Mouse (Mus musculus): ENCODE measurements at regions not wholly inside any gene's neighbourhood (a gene's known extent, or its start where the extent isn't known, plus 50 kb on each side); places are given as distances from the start of the nearest gene placed in this dataset.

DNA sequence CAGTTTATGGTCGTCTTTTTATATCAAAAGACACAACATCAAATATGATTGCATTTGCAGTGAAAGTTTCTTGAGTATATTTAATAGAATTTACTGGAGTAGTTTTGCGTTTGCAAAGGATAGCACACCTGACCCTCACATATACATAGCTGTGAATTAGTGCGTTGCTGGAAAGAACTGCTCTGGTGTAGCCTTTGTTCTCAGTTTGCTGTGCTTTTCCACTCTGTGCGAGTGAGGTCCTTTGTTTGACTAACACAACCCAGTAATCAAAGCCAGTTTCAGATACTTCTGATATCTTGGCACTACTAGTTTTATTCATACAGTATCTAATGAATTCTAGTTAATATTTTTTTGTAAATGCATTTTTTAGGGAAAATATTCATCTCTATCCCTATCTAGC lies 84.7 kb downstream of the Trim52 start:
- intact Hi-C loops (cut with DNase I), result no loop called here

DNA sequence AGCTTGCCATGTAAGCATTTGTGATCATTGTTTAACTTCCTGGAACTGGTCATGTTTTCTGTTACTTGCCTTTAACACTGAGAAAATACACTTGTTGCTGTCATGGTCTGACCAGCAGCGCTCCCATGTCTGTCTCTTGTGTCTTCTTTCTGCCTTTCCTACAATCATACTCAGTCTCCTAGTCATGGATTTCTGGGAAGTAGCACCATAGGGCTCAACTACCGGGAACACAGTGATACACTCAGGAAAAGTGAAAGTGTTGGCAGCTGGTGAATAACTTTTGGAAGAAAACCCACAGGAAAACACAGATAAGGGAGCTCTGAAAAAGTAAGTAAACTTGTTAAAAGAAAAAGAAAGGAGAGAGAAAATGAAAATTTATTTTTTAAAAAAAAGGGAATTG lies 87.6 kb downstream of the Trim52 start:
- no peak for DNase-seq (ENCODE audit: low spot score in 2 of 2)
- intact Hi-C loops (cut with DNase I), result no loop called here

More for the DNA sequence above, 84.7 kb downstream of the Trim52 start:
- DNase-seq (ENCODE audit: low spot score in 2 of 2), result no peak

DNA sequence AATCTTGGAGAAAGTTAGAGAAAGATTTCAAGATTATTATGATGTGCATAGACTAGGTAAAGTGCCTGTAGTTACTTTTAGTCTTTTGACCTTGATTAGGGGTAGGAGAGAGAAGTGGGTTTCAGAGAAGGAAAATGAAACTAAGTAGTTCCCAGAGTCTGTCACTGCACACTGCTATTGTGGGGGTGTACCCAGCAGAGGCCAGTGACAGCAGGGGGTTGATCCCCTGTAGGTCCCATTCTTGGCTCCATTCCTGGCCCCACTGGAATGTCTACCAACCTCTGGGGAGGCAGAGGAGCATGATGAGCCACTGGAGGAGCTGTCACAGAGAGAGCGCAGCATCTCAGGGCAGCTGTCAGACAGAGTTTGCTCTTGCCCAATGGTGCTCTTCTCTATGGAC lies 88.1 kb downstream of the Trim52 start:
- no peak for DNase-seq (ENCODE audit: low spot score in 2 of 2)
- intact Hi-C loops (cut with DNase I), result no loop called here

DNA sequence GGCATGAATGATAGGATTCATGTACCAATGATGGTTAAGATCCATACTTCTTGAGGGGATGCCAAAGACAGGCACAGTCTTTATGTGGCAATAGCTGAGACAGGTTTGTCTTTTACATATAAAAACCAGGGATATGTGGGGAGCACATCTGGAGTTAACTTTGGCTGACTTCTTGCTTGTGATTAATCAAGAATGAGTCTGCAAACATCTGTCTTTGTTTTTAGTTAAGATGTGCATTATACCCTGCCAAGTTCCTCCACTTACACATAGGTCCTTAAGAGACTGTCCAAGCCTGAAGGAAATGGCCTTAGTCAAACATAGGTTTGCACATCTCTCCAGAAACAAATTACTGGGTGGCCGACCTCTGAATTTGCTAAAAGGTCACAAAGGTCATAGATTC lies 91.8 kb downstream of the Trim52 start:
- intact Hi-C loops (cut with DNase I), result no loop called here

DNA sequence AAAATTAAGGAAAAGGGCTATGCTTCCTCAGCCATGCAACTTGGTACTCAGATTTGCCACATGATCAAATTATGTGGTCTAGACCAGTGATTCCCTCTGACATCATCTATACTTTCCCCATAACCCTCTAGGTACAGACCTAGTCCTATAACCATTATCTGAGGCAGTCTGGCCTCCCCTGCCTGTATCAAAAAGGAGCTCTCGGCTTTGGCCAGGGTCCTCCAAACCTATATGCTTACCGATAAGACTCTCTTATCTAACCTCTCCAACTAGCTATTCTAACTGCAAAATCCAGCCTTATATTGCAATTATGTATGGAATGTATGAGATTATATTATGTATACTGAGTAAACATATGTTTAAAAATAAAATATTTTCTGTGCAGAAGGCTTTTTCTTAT lies 93.1 kb downstream of the Trim52 start:
- no peak for DNase-seq (ENCODE audit: low spot score in 2 of 2)
- intact Hi-C loops (cut with DNase I), result no loop called here

More for the DNA sequence above, 91.8 kb downstream of the Trim52 start:
- DNase-seq (ENCODE audit: low spot score in 2 of 2), result no peak

DNA sequence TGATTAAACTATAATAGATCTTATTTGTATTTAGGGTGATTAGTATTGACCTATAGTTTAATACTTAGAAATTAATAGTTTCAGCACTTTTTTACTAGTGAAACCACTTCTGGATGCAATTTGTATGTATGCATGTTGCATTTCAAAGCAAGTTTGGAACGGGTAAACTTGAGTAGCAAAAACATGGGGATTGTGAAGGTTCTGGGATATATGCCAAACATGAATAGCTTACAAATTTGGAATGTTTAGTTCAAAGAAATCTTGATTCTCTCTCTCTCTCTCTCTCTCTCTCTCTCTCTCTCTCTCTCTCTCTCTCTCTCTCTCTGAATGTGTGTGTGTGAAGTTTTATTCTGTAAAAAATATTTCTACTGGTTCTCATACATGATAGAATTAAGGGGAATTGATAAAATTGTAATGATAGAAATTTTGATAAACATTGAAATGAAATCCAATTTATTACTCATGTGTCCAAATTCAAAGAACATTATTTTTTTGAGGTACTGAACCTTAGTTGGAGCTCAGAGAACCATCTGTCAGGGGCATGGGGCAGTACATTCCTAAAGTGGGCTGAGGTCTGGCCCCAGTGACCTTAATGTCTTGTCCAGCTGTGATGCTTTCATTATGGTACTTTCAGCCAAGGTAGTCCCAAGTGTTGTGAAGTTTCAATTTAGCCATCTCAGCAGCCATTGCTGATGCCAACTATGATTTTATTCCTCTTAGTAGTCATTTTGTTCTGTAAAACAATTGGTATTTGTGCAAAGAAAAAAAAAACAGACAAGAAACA lies 93.7 kb downstream of the Trim52 start:
- intact Hi-C loops (cut with DNase I), result no loop called here
- DNase-seq (ENCODE audit: low spot score in 2 of 2), result no peak

DNA sequence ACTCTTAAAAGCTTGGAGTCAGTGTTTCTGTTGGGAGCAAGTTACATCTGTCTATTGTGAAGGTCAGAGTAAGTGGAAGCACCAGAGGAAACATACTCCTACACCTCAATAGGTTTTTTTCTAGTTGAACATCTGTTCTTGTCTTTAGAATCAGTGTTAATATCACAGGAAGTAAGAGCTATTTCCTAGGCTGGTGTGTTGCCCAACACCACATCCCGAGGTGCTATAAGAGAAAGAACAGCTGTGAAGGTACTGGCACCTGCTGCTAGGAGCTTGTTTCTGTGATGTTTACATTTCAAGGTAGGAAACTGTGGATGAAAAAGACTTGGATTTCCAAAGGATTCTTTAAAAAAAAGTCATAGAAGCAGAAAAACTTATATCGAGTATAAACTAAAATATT lies 105.1 kb downstream of the Trim52 start:
- intact Hi-C loops (cut with DNase I), result no loop called here

DNA sequence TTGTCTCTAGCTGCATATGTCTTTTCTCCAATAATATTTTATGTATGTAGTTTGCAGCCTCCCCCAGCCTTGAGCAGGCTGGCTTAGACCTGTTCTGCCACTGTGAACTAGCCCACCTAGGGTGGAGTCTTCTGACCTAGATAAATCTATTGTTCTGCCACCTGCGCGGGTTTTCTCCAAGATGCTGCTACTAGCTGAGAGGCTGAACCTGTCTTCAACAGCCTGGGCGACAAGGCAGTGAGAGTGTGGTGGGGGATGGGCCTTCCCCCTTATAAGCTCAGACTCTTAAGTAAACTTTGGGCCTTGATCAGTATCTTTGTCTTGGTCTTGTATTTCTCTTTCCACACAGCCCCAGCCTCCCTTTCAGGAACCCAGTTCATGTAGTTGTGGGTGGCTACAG lies 111.7 kb downstream of the Trim52 start:
- DNase-seq (ENCODE audit: low spot score in 2 of 2), result no peak
- intact Hi-C loops (cut with DNase I), result no loop called here

More for the DNA sequence above, 105.1 kb downstream of the Trim52 start:
- DNase-seq (ENCODE audit: low spot score in 2 of 2), result no peak

DNA sequence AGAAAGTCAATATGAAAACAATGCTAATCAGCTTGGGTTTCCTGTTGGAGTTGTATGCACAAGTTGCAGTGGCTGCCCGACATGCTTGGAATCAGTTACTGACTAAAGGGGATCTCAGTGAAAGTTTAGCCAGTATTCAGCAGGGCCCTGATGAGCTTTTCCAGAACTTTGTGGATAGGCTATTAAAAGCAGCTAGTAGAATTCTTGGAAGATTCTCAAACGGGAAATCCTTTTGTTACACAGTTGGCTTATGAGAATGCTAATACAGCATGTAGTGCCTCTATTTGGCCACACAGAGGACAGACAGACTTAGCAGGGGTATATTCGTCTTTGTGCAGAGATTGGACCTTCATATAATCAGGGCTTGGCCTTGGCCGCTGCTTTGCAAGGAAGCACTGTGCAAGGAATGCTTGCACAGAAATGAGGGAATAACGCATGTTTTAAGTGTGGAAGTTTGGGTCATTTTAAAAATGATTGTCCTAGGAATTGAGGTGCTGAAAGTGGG lies 113.3 kb downstream of the Trim52 start:
- intact Hi-C loops (cut with DNase I), result no loop called here
- DNase-seq (ENCODE audit: low spot score in 2 of 2), result no peak

DNA sequence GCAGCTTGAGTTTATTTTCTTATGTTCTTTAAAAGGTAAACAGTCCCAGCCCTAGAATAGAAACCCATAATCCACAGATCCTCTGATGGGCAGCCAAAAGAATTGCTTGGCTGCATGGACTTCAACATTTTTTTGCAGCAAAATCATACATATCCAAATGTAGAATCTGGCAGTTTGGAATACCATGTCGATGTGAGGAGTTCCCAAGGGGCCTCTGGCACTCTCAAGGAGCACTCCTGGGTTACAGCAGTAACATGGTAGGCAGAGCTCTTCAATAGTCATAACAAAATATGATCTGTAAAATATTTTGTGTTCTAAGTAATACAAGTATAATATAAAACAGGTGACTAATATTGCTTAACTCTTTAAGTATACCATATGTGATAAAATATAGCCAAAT lies 119.4 kb downstream of the Trim52 start:
- no peak for DNase-seq (ENCODE audit: low spot score in 2 of 2)
- intact Hi-C loops (cut with DNase I), result no loop called here

DNA sequence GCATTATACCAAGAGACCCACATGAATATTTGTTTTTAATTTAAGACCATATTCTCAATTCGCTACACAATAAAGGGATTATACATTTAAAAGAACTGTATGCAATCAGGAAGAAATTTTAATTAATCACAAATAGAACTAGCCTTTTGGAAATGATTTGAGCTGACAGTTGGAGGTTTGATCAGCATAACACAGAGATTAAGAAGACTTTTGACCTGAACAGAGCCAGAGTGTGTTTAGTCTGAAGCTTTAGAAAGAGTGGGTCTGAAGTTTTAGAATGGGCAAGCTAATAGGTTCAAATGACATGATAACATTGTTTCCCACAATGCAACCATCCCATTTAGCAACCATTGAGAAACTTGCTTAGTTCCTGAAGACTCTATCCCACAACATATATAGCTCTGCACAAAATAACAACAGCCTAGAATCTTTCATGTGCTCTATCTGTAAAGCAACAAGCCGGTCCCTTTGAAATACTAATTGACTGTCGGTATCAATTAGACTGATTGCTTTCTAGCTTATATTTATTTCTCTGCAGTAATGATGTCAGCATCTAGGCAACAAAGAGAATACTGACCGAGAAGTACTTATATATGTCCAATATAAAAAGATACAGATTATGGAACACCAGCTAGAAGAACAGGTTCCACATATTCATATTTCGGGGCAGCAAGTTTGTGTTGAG lies 135.9 kb downstream of the Trim52 start:
- intact Hi-C loops (cut with DNase I), result no loop called here
- DNase-seq (ENCODE audit: low spot score in 2 of 2), result no peak

DNA sequence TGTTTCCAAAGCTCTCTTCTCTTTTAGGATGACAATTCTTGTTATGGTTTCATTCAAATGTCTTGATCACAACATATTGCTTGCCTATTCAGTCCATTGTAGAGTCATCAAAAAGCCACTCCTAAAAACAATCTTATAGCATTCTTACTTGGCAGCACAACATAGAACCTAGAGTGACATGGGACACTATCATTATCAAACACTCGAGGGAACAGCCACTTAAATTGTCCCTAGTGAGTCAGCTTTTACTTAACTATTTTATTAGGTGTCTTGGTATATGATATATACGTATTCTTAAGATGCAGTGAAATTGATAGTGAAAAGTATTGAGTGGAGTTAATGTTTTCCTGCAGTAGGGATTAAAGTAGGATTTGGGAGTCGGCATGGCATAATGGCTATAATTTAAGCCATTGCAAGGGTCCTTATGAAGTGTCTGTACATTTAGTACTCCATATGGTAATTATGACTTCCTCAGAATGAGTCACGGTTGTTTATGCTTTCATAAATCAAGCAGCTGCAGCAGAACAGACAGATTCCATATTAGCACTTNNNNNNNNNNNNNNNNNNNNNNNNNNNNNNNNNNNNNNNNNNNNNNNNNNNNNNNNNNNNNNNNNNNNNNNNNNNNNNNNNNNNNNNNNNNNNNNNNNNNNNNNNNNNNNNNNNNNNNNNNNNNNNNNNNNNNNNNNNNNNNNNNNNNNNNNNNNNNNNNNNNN lies 153.6 kb downstream of the Trim52 start:
- DNase-seq (ENCODE audit: low spot score in 2 of 2), result peak in 1 of 2 experiments; percentile 12
- intact Hi-C loops (cut with DNase I), result no loop called here

DNA sequence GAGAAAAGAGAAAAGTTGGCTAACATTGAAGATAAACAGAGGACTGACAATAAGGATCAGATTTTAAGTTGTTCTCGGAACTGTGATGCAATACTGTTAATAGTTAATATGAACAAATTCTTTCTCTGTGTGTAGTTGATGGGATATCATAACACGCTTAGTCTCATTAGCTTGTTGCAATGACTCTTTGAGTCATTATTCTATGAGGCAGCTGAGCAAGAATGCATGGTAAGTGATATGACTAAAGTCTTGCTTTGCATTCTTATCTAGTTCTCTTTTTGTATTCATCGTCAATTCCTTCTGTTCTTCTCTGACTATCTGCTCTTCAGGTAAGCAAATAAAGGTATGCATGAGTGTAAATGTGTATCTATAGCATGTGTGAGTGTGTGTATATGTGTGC lies 159.3 kb downstream of the Trim52 start:
- intact Hi-C loops (cut with DNase I), result no loop called here
- no peak for DNase-seq (ENCODE audit: low spot score in 2 of 2)

DNA sequence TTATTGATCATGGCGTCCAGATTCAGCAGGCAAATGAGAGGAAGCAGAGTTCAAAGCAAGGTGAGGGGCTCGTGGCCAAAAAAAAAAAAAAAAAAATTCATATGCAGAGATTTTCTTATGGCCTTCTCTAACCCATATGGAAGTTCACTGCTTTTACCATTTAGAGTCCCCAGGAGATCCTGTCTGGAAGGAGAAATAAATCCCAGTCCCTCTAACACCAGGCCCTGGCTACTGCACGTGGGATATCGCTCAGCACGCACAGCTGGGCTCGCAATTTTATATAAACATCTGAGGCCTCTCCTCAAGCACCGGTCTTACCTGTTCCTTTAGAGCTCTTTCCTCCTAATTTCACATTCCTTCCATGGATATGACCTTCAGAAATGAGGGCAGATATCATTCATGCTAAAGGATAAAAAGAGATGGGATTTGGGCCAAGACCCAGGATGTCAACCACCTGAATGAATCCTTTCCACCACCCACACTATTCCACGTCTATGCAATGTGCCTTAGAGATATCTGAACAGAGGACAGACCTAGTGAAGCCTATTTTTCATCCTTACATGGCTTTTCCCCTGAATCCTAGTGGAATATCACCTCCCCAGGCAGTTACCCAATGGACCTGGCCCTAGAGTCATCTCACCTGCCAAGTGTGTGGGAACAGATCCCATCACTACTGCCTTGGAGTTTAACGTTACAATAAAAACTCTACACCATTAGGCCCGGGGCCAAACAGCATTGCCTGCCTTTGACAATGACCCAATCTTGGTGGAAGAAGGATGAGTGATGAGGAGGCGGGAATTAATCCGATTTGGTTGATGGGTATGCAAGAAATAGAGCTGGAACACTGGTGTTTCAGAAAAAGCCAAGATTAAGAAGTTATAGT lies 161.9 kb downstream of the Trim52 start:
- DNase-seq (ENCODE audit: low spot score in 2 of 2), result no peak

DNA sequence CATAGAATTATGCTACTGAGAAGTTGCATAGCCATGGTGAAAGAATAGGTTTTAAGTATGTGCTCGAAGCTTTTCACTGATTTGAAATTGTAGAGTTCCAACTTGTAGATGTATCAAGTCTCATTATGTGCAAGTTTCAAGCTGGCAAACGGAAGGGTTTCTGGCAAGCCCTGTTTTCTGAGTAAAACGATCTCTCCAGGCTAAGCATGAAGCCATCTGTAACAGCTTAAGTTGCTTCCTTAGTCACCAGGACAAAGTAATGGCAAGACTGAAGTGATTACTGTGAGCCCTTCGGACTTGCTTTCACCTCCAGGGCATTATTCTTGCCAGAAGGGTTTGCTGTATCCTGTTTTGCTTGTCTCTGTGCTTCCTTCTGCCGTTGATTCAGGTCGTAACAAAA lies 163.7 kb downstream of the Trim52 start:
- intact Hi-C loops (cut with DNase I), result no loop called here
- DNase-seq (ENCODE audit: low spot score in 2 of 2), result no peak

More for the DNA sequence above, 161.9 kb downstream of the Trim52 start:
- intact Hi-C loops (cut with DNase I), result no loop called here

DNA sequence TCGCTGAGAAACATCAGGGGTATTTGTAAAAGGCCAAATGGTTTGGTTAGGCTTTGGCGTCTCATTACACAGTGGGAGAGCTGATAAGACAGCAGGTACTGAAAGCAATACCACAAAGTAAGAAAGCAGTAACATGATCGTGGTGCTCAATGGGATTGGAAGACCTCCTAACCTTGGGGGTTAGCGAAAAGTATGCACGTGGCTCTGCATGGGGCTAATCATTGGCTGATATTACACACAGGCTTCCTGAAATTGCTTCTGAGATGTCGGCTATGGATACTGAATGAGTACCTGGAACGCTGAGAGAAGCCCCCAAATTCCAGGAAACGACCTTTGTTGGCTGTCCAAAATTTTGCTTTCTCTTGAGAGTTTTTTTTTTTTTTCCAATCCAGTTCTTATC lies 207.6 kb downstream of the Trim52 start:
- DNase-seq (ENCODE audit: low spot score in 2 of 2), result no peak
- intact Hi-C loops (cut with DNase I), result no loop called here

DNA sequence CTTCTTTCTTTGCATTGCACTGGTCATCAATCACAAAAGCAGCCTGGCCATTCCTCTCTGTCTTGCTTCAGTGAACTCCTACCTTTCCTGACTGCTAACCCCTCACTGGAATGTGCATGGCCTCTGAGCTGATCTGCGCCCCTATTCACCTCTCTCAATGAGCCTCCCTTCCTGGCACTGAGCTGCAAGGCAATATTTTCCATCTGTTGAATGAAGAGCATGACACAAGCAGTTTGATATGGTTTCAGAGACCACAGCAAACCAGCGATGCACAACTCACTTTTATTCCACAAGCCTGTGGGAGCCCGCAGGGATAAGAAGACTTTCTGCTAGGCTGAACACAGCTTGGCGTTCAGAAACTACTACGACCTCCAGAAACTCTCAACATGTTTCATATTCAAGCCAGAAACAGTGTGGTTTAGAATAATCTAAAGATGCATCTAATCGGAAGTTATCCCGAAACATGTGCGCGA lies 208.1 kb downstream of the Trim52 start:
- no peak for DNase-seq (ENCODE audit: low spot score in 2 of 2)
- intact Hi-C loops (cut with DNase I), result no loop called here

DNA sequence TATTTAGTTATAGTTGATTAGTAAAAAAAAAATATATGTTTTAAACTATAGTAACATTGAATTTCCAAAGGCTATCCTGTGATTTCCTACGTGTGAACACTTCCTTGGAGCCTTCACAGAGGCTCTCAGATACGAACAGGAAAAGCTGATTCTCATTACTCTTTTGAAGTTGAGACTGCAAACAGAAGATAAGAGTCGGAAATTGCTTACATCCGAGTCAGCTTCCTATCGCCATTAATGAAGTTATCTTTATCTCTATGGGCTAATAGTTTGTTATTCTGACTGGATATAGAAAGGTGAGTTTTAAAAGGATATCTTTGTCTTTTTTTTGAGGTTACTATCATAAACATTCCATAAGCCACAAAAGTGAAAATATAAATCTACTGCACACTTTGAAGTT lies 212.8 kb downstream of the Trim52 start:
- no peak for DNase-seq (ENCODE audit: low spot score in 2 of 2)
- intact Hi-C loops (cut with DNase I), result no loop called here

DNA sequence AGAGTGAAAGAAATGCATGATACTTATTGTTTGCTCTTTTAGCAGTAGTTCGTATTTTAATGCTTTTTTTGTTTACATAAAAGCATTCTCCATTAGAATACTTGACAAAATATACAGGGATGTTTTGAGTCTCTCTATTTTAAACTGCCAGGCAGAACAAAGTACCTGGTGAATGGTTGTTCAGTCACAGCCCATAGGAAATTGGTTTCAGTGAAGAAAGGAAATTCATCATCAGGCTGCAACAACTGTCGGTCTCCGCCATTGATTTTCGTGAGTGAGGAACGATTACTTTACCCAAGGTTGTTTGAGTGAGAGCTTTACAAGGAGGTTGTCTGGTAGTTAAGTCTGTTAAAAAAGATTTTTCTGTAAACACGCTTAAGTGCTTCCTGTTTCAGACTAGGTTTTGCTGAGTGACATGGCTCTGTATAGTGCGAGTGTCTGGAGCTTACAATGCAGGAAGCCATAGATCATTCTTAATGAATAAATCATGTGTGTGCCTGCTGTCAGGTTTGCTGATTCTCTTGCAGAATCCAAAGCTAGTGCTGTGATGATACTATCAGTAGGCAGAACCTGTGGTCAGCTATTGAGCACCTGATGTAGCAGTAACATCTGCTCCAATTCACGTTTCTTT lies 221.8 kb downstream of the Trim52 start:
- intact Hi-C loops (cut with DNase I), result no loop called here
- no peak for DNase-seq (ENCODE audit: low spot score in 2 of 2)

All from left cerebral cortex, postnatal 14 days (tissue).